Mouse (Mus musculus): Measurements from ENCODE around the gene Gm28891.

The Gm28891 gene

GRCm38 (mm10) chrY:60240902-60241301 is at the start of gene Gm28891:
TSS of gene Gm28891 (plus strand) at chrY:60241202.
- 97% methylated on average over 4 of the region's 8 CpGs for WGBS

Data from cerebral cortex, adult 2 months (tissue).